Mouse (Mus musculus): Measurements from ENCODE around the gene Cdc16. TPM values are rescaled to one million over a fixed set of nuclear protein-coding genes. Genes with fewer than 3 reads are reported as not detected.

The Cdc16 gene
- polyA plus RNA-seq, 1 experiment from 2014 or later, result 211 TPM

- no peak overlapping the region for H3K9ac ChIP-seq (ENCODE audit: low read depth, low read length)
- no peaks in the 10 kb centered on the region for H3K4me1 ChIP-seq (ENCODE audit: control insufficient read depth, insufficient read depth, low read length)
- no peak overlapping the region for H3K4me2 ChIP-seq (replicated peaks; ENCODE audit: low read depth, low read length)
- H3K4me3 ChIP-seq (ENCODE audit: low read length), result no peak overlapping the region
- H3K27me3 ChIP-seq (ENCODE audit: control insufficient read depth, insufficient read depth, low read length), result no peaks in the 10 kb centered on the region
- H3K9me3 ChIP-seq (ENCODE audit: control insufficient read depth, low read length), result no peaks in the 10 kb centered on the region
- 73% methylated on average over 8 of the region's 8 CpGs for WGBS
- ATAC-seq (ENCODE audit: low FRiP score, low TSS enrichment), result no peak
- H3K27ac ChIP-seq (ENCODE audit: low read depth, low read length), result no peak overlapping the region
- H3K36me3 ChIP-seq (ENCODE audit: control insufficient read depth, insufficient read depth, low read length), result peaks cover 52% of the 10 kb centered on the region
Measured at GRCm38 (mm10) chr8:13793097-13793745, 35.7 kb downstream of the Cdc16 start.

- Histone ChIP-seq H3K4me2 (replicated peaks; ENCODE audit: low read depth, low read length) (no peak overlapping the region), H3K4me3 (ENCODE audit: low read length) (no peak overlapping the region), H3K27ac (ENCODE audit: low read depth, low read length) (no peak overlapping the region), H3K4me1 (ENCODE audit: control insufficient read depth, insufficient read depth, low read length) (no peaks in the 10 kb centered on the region), H3K9me3 (ENCODE audit: control insufficient read depth, low read length) (no peaks in the 10 kb centered on the region), H3K36me3 (ENCODE audit: control insufficient read depth, insufficient read depth, low read length) (peaks cover 55% of the 10 kb centered on the region), H3K27me3 (ENCODE audit: control insufficient read depth, insufficient read depth, low read length) (no peaks in the 10 kb centered on the region), H3K9ac (ENCODE audit: low read depth, low read length) (no peak overlapping the region)
- 64% methylated on average over 11 of the region's 11 CpGs for WGBS
- ATAC-seq (ENCODE audit: low FRiP score, low TSS enrichment), result no peak
Measured at GRCm38 (mm10) chr8:13793746-13794101, 36.2 kb downstream of the Cdc16 start.

GRCm38 (mm10) chr8:13797676-13798075, 40.2 kb downstream of the Cdc16 start:
- Histone ChIP-seq H3K4me1 (ENCODE audit: control insufficient read depth, insufficient read depth, low read length) (no peaks in the 10 kb centered on the region), H3K4me3 (ENCODE audit: low read length) (no peak overlapping the region), H3K9me3 (ENCODE audit: control insufficient read depth, low read length) (no peaks in the 10 kb centered on the region), H3K27ac (ENCODE audit: low read depth, low read length) (no peak overlapping the region), H3K27me3 (ENCODE audit: control insufficient read depth, insufficient read depth, low read length) (no peaks in the 10 kb centered on the region), H3K9ac (ENCODE audit: low read depth, low read length) (no peak overlapping the region), H3K4me2 (replicated peaks; ENCODE audit: low read depth, low read length) (no peak overlapping the region), H3K36me3 (ENCODE audit: control insufficient read depth, insufficient read depth, low read length) (peaks cover 40% of the 10 kb centered on the region)
- WGBS, result 93% methylated on average over 5 of the region's 5 CpGs
- no peak for ATAC-seq (ENCODE audit: low FRiP score, low TSS enrichment)

- Histone ChIP-seq H3K36me3 (ENCODE audit: control insufficient read depth, insufficient read depth, low read length) (peaks cover 32% of the 10 kb centered on the region), H3K4me1 (ENCODE audit: control insufficient read depth, insufficient read depth, low read length) (no peaks in the 10 kb centered on the region), H3K4me3 (ENCODE audit: low read length) (no peak overlapping the region), H3K27me3 (ENCODE audit: control insufficient read depth, insufficient read depth, low read length) (no peaks in the 10 kb centered on the region), H3K27ac (ENCODE audit: low read depth, low read length) (no peak overlapping the region), H3K9ac (ENCODE audit: low read depth, low read length) (no peak overlapping the region), H3K4me2 (replicated peaks; ENCODE audit: low read depth, low read length) (no peak overlapping the region), H3K9me3 (ENCODE audit: control insufficient read depth, low read length) (no peaks in the 10 kb centered on the region)
- no peak for ATAC-seq (ENCODE audit: low FRiP score, low TSS enrichment)
- 89% methylated on average over 5 of the region's 5 CpGs for WGBS
Measured at GRCm38 (mm10) chr8:13799566-13799965, 42.1 kb downstream of the Cdc16 start.

GRCm38 (mm10) chr8:13828598-13829172, 71.2 kb downstream of the Cdc16 start:
- no peaks in the 10 kb centered on the region for H3K36me3 ChIP-seq (ENCODE audit: control insufficient read depth, insufficient read depth, low read length)
- WGBS, result 77% methylated on average over 7 of the region's 7 CpGs
- H3K27me3 ChIP-seq (ENCODE audit: control insufficient read depth, insufficient read depth, low read length), result no peaks in the 10 kb centered on the region
- no peak overlapping the region for H3K27ac ChIP-seq (ENCODE audit: low read depth, low read length)
- no peak for ATAC-seq (ENCODE audit: low FRiP score, low TSS enrichment)
- H3K9me3 ChIP-seq (ENCODE audit: control insufficient read depth, low read length), result no peaks in the 10 kb centered on the region
- H3K4me1 ChIP-seq (ENCODE audit: control insufficient read depth, insufficient read depth, low read length), result no peaks in the 10 kb centered on the region
- no peak overlapping the region for H3K4me2 ChIP-seq (replicated peaks; ENCODE audit: low read depth, low read length)
- H3K4me3 ChIP-seq (ENCODE audit: low read length), result no peak overlapping the region
- H3K9ac ChIP-seq (ENCODE audit: low read depth, low read length), result no peak overlapping the region

Other genes starting within 250 kb of the Cdc16 start
- not detected in 2 replicates for gene 1700029H14Rik, start 195.2 kb upstream of the Cdc16 start, polyA plus RNA-seq (2014; fragmentation: Nextera tagmentation; extraction: Ambion mirVana)
- 8.0 and 20.2 TPM in 2 replicates for gene Rasa3, start 80.1 kb upstream of the Cdc16 start, polyA plus RNA-seq (2014; fragmentation: Nextera tagmentation; extraction: Ambion mirVana)
- 0.11 TPM in 1 of 2 replicates, not detected in the other for gene Cfap97d2, start 51.8 kb upstream of the Cdc16 start, polyA plus RNA-seq (2014; fragmentation: Nextera tagmentation; extraction: Ambion mirVana)
- gene Upf3a, start 27.9 kb downstream of the Cdc16 start, polyA plus RNA-seq (2014; fragmentation: Nextera tagmentation; extraction: Ambion mirVana), result 41.1 and 46.9 TPM in 2 replicates
- not detected in 2 replicates for gene AF366264, start 80.7 kb downstream of the Cdc16 start, polyA plus RNA-seq (2014; fragmentation: Nextera tagmentation; extraction: Ambion mirVana)
- 26.3 and 44.8 TPM in 2 replicates for gene Champ1, start 112.0 kb downstream of the Cdc16 start, polyA plus RNA-seq (2014; fragmentation: Nextera tagmentation; extraction: Ambion mirVana)
- gene Coprs, start 132.6 kb downstream of the Cdc16 start, polyA plus RNA-seq (2014; fragmentation: Nextera tagmentation; extraction: Ambion mirVana), result 48.0 and 58.8 TPM in 2 replicates